Mouse (Mus musculus) gastrocnemius, postnatal 36 days (tissue): ENCODE results near the gene Syt5. TPM values are rescaled to one million over a fixed set of nuclear protein-coding genes. Genes with fewer than 3 reads are reported as not detected.

Source experiments
- DNase-seq, 2 experiments: peaks; one replicate each; pipeline ENCODE4 v3.0.0; 2022
- intact Hi-C: fragments of 180-260 bp; cut with DNase I; formaldehyde crosslinking; loops from one replicate; pipeline ENCODE4 v1.15.1; 2025
- microRNA-seq, 2 experiments: library from miRNA; unstranded; fragments of <30 nt; microRNA quantifications; one replicate each; pipeline ENCODE4 v1.2.0; 2021
- total RNA-seq, 2 experiments: library from RNA; stranded (reverse); gene quantifications; 2 replicates each; pipeline ENCODE4 v1.2.3; 2021

Gene Syt5
- total RNA-seq, 2 experiments from 2014 or later: not detected

- no peak for DNase-seq
- intact Hi-C loops: loop anchor here (10.0 kb wide), 1 partner anchor 358 kb away; no protein-coding TSS in a partner anchor
Observed at GRCm38 (mm10) chr7:4502421-4503090, 44.8 kb downstream of the Syt5 start.

GRCm38 (mm10) chr7:4501558-4502397 lies 45.6 kb downstream of the Syt5 start, which contains the start of gene Ppp1r12c:
Gene Ppp1r12c, minus strand, starts transcription at chr7:4501680.
- DNase-seq: peak; percentile 91 to 94
- intact Hi-C loops: loop anchor here (10.0 kb wide), 1 partner anchor 357 kb away; no protein-coding TSS in a partner anchor

- DNase-seq: peak in 1 of 2 experiments; percentile 46
- intact Hi-C loops: loop anchor here (10.0 kb wide), 1 partner anchor 356 kb away; no protein-coding TSS in a partner anchor
Observed at GRCm38 (mm10) chr7:4500892-4501471, 46.4 kb downstream of the Syt5 start.

- intact Hi-C loops: no loop called here
- no peak for DNase-seq
Observed at GRCm38 (mm10) chr7:4499034-4499433, 48.3 kb downstream of the Syt5 start.

- DNase-seq: peak; percentile 52 to 69
- intact Hi-C loops: no loop called here
Observed at GRCm38 (mm10) chr7:4498251-4498650, 49.1 kb downstream of the Syt5 start.

GRCm38 (mm10) chr7:4497271-4497903 lies 50.0 kb downstream of the Syt5 start:
- DNase-seq: no peak
- intact Hi-C loops: no loop called here

- intact Hi-C loops: no loop called here
- DNase-seq: no peak
Observed at GRCm38 (mm10) chr7:4496468-4496867, 50.9 kb downstream of the Syt5 start.

GRCm38 (mm10) chr7:4493991-4494390 lies 53.4 kb downstream of the Syt5 start:
- intact Hi-C loops: no loop called here
- DNase-seq: no peak

GRCm38 (mm10) chr7:4492284-4493224 lies 54.8 kb downstream of the Syt5 start:
- intact Hi-C loops: no loop called here
- DNase-seq: no peak

- no peak for DNase-seq
- intact Hi-C loops: no loop called here
Observed at GRCm38 (mm10) chr7:4491308-4491707, 56.0 kb downstream of the Syt5 start.

Small RNA genes lying within 50 kb of the gene (microRNA-seq; reads per million reads assigned to microRNA genes)
- 0 reads per million in 2 experiments for gene Gm23577

Other genes with a start within 250 kb of the Syt5 start
- gene Ncr1, start 209.8 kb downstream of the Syt5 start, total RNA-seq: not detected
- gene Gp6, start 149.8 kb downstream of the Syt5 start, total RNA-seq: not detected
- gene Rdh13, start 101.9 kb downstream of the Syt5 start, total RNA-seq: 10 to 100 TPM; 13.4 to 15.4 TPM
- gene Eps8l1, start 86.9 kb downstream of the Syt5 start, total RNA-seq: 1 to 10 TPM in 1 of 2 experiments, under 1 TPM in 1; 0.59 to 1.5 TPM
- 10 to 100 TPM; 18.3 to 19.4 TPM for gene Ppp1r12c, start 45.9 kb downstream of the Syt5 start, total RNA-seq
- 100 to 1,000 TPM; 181 to 818 TPM for gene Tnnt1, start 31.2 kb downstream of the Syt5 start, total RNA-seq
- gene Tnni3, start 23.3 kb downstream of the Syt5 start, total RNA-seq: under 1 TPM; 0.44 to 0.64 TPM
- gene Dnaaf3, start 15.1 kb downstream of the Syt5 start, total RNA-seq: not detected
- not detected for gene Ptprh, start 56.5 kb upstream of the Syt5 start, total RNA-seq
- gene Tmem86b, start 83.9 kb upstream of the Syt5 start, total RNA-seq: 1 to 10 TPM; 2.5 to 3.2 TPM
- gene Ppp6r1, start 111.5 kb upstream of the Syt5 start, total RNA-seq: 10 to 100 TPM; 40.2 to 42.4 TPM
- gene Hspbp1, start 137.5 kb upstream of the Syt5 start, total RNA-seq: 10 to 100 TPM; 22.4 to 24.9 TPM
- 1 to 10 TPM in 1 of 2 experiments, under 1 TPM in 1; 0.54 to 1.6 TPM for gene Brsk1, start 143.1 kb upstream of the Syt5 start, total RNA-seq
- gene Tmem150b, start 177.7 kb upstream of the Syt5 start, total RNA-seq: not detected
- gene Kmt5c, start 192.6 kb upstream of the Syt5 start, total RNA-seq: 10 to 100 TPM in 1 of 2 experiments, 1 to 10 TPM in 1; 9.7 to 10.5 TPM
- gene Cox6b2, start 205.6 kb upstream of the Syt5 start, total RNA-seq: 1 to 10 TPM; 1.4 to 1.9 TPM
- gene Fam71e2, start 223.8 kb upstream of the Syt5 start, total RNA-seq: not detected
- gene Il11, start 235.3 kb upstream of the Syt5 start, total RNA-seq: not detected
- gene Tmem190, start 235.4 kb upstream of the Syt5 start, total RNA-seq: not detected
- gene Tmem238, start 242.1 kb upstream of the Syt5 start, total RNA-seq: 1 to 10 TPM; 7.9 to 9.5 TPM
- gene Rpl28, start 245.3 kb upstream of the Syt5 start, total RNA-seq: 100 to 1,000 TPM; 431 to 514 TPM